Mouse (Mus musculus): ENCODE data around the gene Rai1. TPM values are rescaled to one million over a fixed set of nuclear protein-coding genes. Genes with fewer than 3 reads are reported as not detected.

Gene Rai1
- polyA plus RNA-seq, 1 experiment from 2014 or later = 10.7 TPM

GRCm38 (mm10) chr11:60099555-60100186, 5.1 kb upstream of the Rai1 start:
- Histone ChIP-seq H3K27ac (replicated peaks) (no peak overlapping the region), H3K4me2 (replicated peaks; ENCODE audit: low read depth) (no peak overlapping the region), H3K9me3 (ENCODE audit: control insufficient read depth, low read length) (no peaks in the 10 kb centered on the region), H3K4me1 (replicated peaks; ENCODE audit: control insufficient read depth, insufficient read depth) (peaks cover 2% of the 10 kb centered on the region; the same call in 1 of the 2 replicates), H3K9ac (ENCODE audit: low read length) (0 out of 2 replicates have a peak overlapping the region, but pooled peaks have one; percentile 2), H3K36me3 (ENCODE audit: control insufficient read depth, insufficient read depth, low read length) (no peaks in the 10 kb centered on the region), H3K27me3 (ENCODE audit: control insufficient read depth, insufficient read depth, low read length) (no peaks in the 10 kb centered on the region), H3K4me3 (ENCODE audit: low read depth, low read length) (no peak overlapping the region)
- 52% methylated on average over 8 of the region's 8 CpGs for WGBS
- TF ChIP-seq CTCF (IDR thresholded peaks at IDR 0.05; ENCODE audit: low read depth) = no peak
- DNase-seq (ENCODE audit: low spot score) = no peak
- no peak for ATAC-seq (ENCODE audit: low FRiP score, low TSS enrichment)

GRCm38 (mm10) chr11:60100827-60101555, 3.8 kb upstream of the Rai1 start:
- ATAC-seq (ENCODE audit: low FRiP score, low TSS enrichment) = no peak
- no peak overlapping the region for H3K9ac ChIP-seq (ENCODE audit: low read length)
- H3K9me3 ChIP-seq (ENCODE audit: control insufficient read depth, low read length) = no peaks in the 10 kb centered on the region
- no peaks in the 10 kb centered on the region for H3K36me3 ChIP-seq (ENCODE audit: control insufficient read depth, insufficient read depth, low read length)
- no peak for TF ChIP-seq EP300 (optimal IDR thresholded peaks at IDR 0.05)
- no peak for TF ChIP-seq CTCF (IDR thresholded peaks at IDR 0.05; ENCODE audit: low read depth)
- no peak overlapping the region for H3K27ac ChIP-seq (replicated peaks)
- H3K4me1 ChIP-seq (replicated peaks; ENCODE audit: control insufficient read depth, insufficient read depth) = peaks cover under 1% of the 10 kb centered on the region; the same call in 1 of the 2 replicates
- no peak overlapping the region for H3K4me3 ChIP-seq (ENCODE audit: low read depth, low read length)
- 59% methylated on average over 4 of the region's 4 CpGs for WGBS
- no peak for DNase-seq (ENCODE audit: low spot score)
- no peak overlapping the region for H3K4me2 ChIP-seq (replicated peaks; ENCODE audit: low read depth)
- H3K27me3 ChIP-seq (ENCODE audit: control insufficient read depth, insufficient read depth, low read length) = no peaks in the 10 kb centered on the region

- Histone ChIP-seq H3K4me2 (replicated peaks; ENCODE audit: low read depth) (no peak overlapping the region), H3K4me3 (ENCODE audit: low read depth, low read length) (no peak overlapping the region), H3K4me1 (replicated peaks; ENCODE audit: control insufficient read depth, insufficient read depth) (no peaks in the 10 kb centered on the region; the same call in 1 of the 2 replicates), H3K27ac (replicated peaks) (no peak overlapping the region), H3K36me3 (ENCODE audit: control insufficient read depth, insufficient read depth, low read length) (no peaks in the 10 kb centered on the region), H3K9me3 (ENCODE audit: control insufficient read depth, low read length) (no peaks in the 10 kb centered on the region), H3K27me3 (ENCODE audit: control insufficient read depth, insufficient read depth, low read length) (no peaks in the 10 kb centered on the region), H3K9ac (ENCODE audit: low read length) (no peak overlapping the region)
- DNase-seq (ENCODE audit: low spot score) = no peak
- ATAC-seq (ENCODE audit: low FRiP score, low TSS enrichment) = no peak
- 80% methylated on average over 4 of the region's 4 CpGs for WGBS
- TF ChIP-seq EP300 (optimal IDR thresholded peaks at IDR 0.05) = no peak
- TF ChIP-seq CTCF (IDR thresholded peaks at IDR 0.05; ENCODE audit: low read depth) = no peak
Observed at GRCm38 (mm10) chr11:60101986-60102385, 2.8 kb upstream of the Rai1 start.

- no peak for TF ChIP-seq EP300 (optimal IDR thresholded peaks at IDR 0.05)
- TF ChIP-seq CTCF (IDR thresholded peaks at IDR 0.05; ENCODE audit: low read depth) = no peak
- Histone ChIP-seq H3K9me3 (ENCODE audit: control insufficient read depth, low read length) (no peaks in the 10 kb centered on the region), H3K27me3 (ENCODE audit: control insufficient read depth, insufficient read depth, low read length) (no peaks in the 10 kb centered on the region), H3K9ac (ENCODE audit: low read length) (no peak overlapping the region), H3K4me1 (replicated peaks; ENCODE audit: control insufficient read depth, insufficient read depth) (peaks cover 3% of the 10 kb centered on the region), H3K36me3 (ENCODE audit: control insufficient read depth, insufficient read depth, low read length) (no peaks in the 10 kb centered on the region), H3K4me3 (ENCODE audit: low read depth, low read length) (no peak overlapping the region), H3K27ac (replicated peaks) (0 out of 2 replicates have a peak overlapping the region, but pooled peaks have one; percentile 30), H3K4me2 (replicated peaks; ENCODE audit: low read depth) (no peak overlapping the region)
- WGBS = 26% methylated on average over 6 of the region's 6 CpGs
- ATAC-seq (ENCODE audit: low FRiP score, low TSS enrichment) = no peak
- peak; percentile 76 for DNase-seq (ENCODE audit: low spot score)
Observed at GRCm38 (mm10) chr11:60102664-60103063, 2.1 kb upstream of the Rai1 start.

- Histone ChIP-seq H3K9ac (ENCODE audit: low read length) (no peak overlapping the region), H3K9me3 (ENCODE audit: control insufficient read depth, low read length) (no peaks in the 10 kb centered on the region), H3K4me2 (replicated peaks; ENCODE audit: low read depth) (no peak overlapping the region), H3K4me1 (replicated peaks; ENCODE audit: control insufficient read depth, insufficient read depth) (peaks cover 8% of the 10 kb centered on the region), H3K27me3 (ENCODE audit: control insufficient read depth, insufficient read depth, low read length) (no peaks in the 10 kb centered on the region), H3K36me3 (ENCODE audit: control insufficient read depth, insufficient read depth, low read length) (no peaks in the 10 kb centered on the region), H3K27ac (replicated peaks) (no peak overlapping the region), H3K4me3 (ENCODE audit: low read depth, low read length) (no peak overlapping the region)
- DNase-seq (ENCODE audit: low spot score) (no peak), ATAC-seq (ENCODE audit: low FRiP score, low TSS enrichment) (no peak)
- TF ChIP-seq EP300 (optimal IDR thresholded peaks at IDR 0.05) (no peak), CTCF (IDR thresholded peaks at IDR 0.05; ENCODE audit: low read depth) (no peak)
- WGBS = 85% methylated on average over 7 of the region's 7 CpGs
Observed at GRCm38 (mm10) chr11:60103567-60103966, 1.2 kb upstream of the Rai1 start.
